Mouse (Mus musculus): ENCODE data around the gene Hpse.

Hpse gene

DNA sequence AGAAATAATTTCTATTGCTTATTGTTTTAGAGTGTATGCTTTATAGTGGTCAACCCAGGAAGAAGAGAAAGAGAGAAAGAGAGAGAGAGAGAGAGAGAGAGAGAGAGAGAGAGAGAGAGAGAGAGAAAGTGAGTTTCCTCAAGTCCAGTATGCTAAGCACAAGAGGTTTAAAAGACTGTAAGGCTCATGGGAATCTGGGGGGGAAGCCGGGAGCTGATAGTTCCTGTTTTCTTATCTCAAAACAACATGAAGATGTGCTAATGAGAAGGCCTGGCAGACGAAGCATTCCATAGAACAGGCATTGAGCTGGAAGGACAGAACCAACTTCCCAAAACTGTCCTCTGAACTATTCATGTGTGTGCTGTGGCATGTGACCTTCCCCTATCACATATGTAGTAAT, 21.6 kb downstream of the Hpse start:
- in situ Hi-C loops (cut with MboI; ENCODE audit: low sequenced_read_pairs), result loop anchor here (25.0 kb wide), 1 partner anchor 214 kb away; no protein-coding TSS in a partner anchor

DNA sequence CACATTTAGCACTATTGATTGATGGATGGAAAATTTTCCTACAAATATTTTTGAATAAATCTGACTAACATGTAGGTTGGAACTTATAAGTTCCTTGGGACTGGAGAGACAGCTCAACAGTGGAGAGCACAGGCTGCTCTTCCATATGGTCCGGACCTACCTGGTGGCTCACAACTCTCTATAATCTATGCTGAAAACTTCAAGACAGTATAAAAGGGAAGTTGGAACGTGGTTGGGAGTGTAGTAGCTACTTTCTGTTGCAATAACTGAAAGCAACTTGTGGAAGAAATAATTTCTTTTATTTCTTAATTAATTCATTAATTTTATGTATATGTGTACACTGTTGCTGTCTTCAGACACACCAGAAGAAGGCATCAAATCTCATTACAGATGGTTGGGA, 22.1 kb downstream of the Hpse start:
- in situ Hi-C loops (cut with MboI; ENCODE audit: low sequenced_read_pairs), result loop anchor here (25.0 kb wide), 1 partner anchor 215 kb away; no protein-coding TSS in a partner anchor

DNA sequence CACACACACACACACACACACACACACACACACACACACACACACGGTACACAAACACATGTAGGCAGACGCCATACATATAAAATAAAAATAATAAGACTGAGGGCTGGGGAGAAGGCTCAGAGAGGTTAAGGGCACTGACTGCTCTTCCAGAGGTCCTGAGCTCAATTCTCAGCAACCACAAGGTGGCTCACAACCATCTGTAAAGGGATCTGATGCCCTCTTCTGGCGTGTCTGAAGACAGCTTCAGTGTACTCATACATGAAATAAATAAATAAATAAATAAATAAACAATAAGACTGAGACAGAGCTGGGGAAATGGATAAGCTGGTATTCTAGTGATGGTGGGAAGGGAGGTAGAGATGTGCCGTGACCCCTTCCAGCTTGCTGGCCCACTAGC, 33.9 kb downstream of the Hpse start:
- in situ Hi-C loops (cut with MboI; ENCODE audit: low sequenced_read_pairs), result loop anchor here (25.0 kb wide), 1 partner anchor 227 kb away; no protein-coding TSS in a partner anchor

DNA sequence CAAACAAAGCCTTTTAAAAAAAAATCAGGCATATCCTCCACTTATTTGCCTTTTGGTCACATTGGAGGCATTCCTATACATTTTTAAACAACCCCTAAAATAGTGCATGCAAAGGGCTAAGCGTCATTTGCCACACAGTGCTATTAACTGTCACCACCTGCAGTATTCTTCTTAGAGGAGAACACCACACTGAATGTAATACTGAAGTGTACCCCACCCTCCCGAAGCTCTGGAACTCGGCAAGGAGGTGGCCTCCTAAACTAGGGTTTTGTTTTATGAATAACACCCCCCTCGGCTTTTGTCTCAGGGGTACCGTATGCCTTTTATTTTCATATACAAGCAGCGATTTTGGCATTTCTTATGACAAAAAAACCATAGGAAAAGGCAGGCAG, 39.0 kb downstream of the Hpse start:
- in situ Hi-C loops (cut with MboI; ENCODE audit: low sequenced_read_pairs), result loop anchor here (25.0 kb wide), 1 partner anchor 232 kb away; no protein-coding TSS in a partner anchor

DNA sequence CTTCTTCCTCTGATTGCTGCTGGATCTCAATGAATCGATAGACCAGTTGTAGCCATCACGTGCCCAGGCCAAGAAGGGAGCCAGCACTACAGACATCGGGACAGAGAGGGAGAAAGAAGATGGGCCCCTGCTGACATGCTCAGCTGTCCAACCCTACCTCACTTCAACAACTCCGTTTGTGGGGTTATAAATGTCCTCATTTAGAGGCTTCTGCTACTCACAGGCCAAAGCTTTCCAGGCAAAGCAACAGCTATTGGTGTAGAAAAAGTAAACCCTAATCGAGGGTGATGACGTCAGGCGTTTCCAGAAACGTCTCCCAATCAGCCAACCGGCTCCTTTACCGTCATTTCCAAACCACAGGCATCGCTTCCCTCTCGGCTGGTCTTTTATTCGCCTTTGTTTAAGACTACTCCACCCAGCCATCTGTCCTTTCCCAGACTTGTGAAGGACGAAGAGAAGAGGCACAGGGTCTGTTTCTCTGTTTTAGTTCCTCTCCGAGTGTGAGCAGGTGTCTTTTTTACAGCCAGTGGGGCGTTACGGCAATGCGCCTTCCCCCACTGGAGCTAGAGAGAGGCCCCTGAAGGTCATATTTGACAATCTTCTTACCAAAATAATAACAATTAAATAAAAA, 39.5 kb downstream of the Hpse start:
- in situ Hi-C loops (cut with MboI; ENCODE audit: low sequenced_read_pairs), result loop anchor here (25.0 kb wide), 1 partner anchor 232 kb away; no protein-coding TSS in a partner anchor

DNA sequence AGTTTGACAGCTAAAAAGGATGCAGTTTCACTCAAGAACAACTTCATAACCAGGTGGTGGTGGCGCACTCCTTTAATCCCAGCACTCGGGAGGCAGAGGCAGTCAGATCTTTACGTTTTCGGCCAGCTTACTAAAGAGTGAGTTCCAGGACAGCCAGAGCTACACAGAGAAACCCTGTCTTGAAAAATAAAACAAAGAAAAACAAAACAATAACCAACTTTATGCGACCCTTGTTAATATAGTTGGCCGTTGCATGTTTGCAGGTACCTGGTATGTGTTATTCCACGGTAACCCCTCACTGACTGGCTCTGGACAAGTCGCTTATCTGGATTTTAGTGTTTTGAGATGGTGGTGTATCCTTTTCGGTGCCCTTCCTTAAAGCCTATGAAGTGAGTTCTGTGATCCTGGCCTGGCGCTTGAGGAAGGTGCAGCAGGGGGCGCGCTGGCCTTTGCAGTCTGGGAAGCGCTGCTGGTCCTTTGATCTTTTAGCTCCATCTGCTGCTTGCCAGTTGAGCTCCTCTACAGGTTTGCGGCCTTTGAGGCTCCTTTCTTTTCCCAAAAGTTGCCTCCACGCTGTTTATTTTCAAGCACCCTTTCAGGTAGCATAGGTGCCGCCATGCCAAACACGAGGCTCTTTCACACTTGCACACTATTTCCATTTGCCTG, 44.7 kb downstream of the Hpse start, which contains the start of gene Coq2:
Gene Coq2 (minus strand): TSS at position 430 of the 666 bp plus-strand sequence.
- in situ Hi-C loops (cut with MboI; ENCODE audit: low sequenced_read_pairs), result loop anchor here (25.0 kb wide), 1 partner anchor 237 kb away; no protein-coding TSS in a partner anchor

DNA sequence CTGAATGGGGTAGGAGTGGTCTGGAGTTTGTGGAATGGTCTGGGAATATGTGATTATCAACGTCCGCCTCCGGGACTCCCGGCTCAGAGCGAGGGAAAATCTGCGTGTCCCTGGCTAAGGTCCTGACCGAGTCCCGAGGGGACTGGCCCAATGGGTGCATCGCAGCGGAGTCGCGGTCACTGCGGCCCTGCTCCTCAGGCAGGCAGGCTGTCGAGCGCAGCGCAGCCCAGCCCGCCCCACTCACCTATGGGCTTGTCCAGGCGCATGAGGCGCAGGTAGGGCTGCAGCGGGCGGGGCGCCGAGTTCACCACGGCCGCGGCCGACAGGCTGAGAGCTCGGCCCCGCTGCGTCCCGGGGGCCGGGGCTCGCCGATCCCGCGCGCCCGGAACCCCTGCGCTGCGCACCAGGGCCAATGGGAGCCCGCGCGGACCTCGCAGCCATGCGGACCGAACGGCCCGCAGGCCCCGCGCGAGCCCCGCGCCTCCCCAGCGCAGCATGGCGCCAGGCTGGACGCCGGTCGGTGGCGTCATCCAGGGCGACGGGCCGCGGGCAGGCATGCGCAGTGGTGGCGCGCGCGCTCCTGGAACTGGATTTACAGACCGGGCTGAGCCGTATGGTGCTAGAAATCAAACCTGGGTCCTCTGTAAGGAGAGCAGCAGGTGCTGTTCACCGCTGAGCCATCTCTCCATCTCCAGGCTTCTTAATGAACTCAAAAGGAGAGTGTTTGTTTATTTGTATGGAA, 45.6 kb downstream of the Hpse start:
- in situ Hi-C loops (cut with MboI; ENCODE audit: low sequenced_read_pairs), result no loop called here

DNA sequence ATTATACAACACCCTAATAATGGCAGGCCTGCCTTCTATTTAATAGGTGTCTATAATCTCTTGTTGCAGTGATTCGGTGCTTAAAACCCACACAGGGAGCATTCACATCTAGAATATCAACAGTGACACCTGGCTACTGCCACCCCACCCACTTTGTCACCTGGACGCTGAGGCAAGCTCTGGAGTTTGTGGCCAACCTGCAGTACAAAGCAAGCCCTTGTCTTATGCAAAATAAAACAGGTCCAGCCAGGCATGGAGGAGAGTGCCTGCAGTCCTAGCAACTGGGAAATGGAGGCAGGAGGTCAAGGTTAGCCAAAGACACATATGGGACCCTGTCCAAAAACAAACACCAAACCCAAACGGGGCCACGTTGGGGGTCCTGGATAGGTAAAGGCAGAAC, 47.1 kb downstream of the Hpse start:
- in situ Hi-C loops (cut with MboI; ENCODE audit: low sequenced_read_pairs), result no loop called here

DNA sequence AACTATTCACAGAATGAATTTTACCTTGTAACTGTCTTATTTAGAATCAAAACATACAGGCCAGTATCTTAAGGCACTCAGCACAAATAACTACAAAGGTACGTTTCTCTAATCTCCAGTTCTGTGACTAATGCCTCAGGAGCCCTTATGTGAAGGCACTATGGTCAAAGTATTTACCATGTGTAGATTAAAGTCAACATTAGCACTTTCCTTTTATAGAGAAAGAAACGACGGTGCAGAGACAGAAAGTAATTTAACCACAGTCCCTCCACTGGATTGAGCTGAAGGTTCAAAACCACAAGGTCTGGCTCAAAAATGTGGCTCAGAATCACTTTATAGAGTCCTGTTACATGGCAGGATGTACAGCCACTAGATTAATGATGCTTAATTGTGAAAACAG, 47.6 kb downstream of the Hpse start:
- in situ Hi-C loops (cut with MboI; ENCODE audit: low sequenced_read_pairs), result no loop called here

DNA sequence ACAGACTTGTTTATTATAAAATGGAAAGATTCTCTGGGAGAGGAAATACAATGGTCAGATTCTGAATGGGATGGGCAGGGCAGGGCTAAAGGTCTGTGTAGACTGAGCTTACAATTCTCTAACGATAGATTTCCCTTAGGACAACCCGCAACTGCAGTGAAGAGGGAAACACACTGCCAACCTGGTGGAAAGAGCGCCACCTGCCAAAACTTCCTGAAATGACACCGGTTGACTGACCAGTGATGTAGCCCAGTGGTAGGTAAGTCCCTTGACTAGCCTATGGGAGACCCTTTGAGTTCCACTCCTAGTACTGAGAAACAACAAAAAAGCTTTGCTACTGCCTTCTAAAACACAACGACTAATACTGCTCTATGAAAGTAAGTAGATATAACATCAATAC, 48.1 kb downstream of the Hpse start:
- in situ Hi-C loops (cut with MboI; ENCODE audit: low sequenced_read_pairs), result no loop called here

DNA sequence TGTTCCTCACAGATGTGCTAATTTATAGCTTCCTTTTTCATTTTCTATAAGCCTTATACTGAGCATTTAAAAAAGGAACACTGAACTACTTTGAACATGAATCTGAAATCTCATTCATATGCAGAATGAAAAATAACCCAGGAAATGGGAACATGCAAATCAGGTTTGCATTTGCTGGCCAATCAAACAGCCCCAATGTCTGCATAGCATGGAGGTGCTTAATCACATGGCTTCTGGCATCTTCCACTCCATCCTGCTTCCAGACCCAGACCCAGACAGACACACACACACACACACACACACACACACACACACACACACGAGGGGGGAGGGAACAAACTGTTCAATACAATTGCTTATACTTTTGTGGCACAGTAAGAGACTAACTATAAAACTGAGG, 52.6 kb downstream of the Hpse start:
- in situ Hi-C loops (cut with MboI; ENCODE audit: low sequenced_read_pairs), result loop anchor here (10.0 kb wide), 1 partner anchor 92 kb away; the partner anchor contains the start of gene Plac8

DNA sequence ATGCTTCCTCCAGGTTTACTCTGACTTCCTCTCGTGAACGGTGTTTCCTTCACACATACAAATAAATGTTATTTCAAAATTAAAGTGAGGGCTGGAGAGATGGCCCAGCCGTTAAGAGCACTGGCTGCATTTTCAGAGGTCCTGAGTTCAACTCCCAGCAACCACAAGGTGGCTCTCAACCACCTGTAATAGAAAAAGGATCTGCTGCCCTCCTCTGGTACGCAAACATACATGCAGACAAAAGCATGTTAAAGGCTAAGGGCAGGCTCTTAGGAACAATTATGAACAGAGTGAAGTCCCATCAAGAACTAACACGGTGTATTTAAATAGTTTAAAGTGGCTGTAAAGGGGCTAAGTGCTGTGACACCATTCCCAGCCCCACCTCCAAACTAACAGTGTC, 55.7 kb downstream of the Hpse start:
- in situ Hi-C loops (cut with MboI; ENCODE audit: low sequenced_read_pairs), result loop anchor here (10.0 kb wide), 1 partner anchor 89 kb away; the partner anchor contains the start of gene Plac8

DNA sequence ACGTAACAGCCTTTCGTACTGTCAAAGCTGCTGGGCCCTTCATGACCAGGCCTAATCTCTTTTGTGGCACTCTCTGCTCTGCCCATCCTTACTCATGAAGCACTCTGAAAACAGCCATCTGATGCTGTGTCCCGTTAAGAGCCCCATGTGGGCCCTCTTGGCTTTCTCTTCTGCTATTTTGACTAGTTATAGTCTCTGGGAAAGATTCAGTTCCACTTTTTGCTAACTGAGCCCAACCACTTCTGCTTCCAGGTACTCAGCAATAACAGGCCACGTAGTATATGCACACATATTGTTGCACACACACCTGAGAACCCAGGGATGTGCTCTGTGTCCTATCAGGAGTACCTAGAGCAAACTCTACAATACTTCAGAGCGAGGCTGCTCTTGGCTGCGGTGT, 56.5 kb downstream of the Hpse start:
- in situ Hi-C loops (cut with MboI; ENCODE audit: low sequenced_read_pairs), result loop anchor here (10.0 kb wide), 1 partner anchor 88 kb away; the partner anchor contains the start of gene Plac8

DNA sequence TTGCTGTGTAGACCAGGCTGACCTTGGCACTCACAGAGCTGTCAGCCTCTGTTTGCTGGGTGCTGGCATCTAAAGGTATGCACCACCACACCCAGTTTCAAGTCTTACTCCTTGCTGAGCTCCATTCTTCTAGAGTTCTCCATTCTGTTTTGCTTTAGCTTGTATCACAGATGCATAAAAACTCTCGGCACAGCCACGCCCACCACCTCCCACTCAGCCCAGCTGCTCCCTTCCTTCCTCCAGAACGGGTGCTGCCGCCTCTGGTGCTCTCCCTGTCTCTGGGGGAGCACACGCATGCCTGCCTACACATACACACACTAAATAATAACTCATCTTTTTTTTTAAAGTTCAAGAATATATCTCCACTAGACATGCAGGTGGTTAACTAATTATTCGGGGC, 61.1 kb downstream of the Hpse start:
- in situ Hi-C loops (cut with MboI; ENCODE audit: low sequenced_read_pairs), result no loop called here

DNA sequence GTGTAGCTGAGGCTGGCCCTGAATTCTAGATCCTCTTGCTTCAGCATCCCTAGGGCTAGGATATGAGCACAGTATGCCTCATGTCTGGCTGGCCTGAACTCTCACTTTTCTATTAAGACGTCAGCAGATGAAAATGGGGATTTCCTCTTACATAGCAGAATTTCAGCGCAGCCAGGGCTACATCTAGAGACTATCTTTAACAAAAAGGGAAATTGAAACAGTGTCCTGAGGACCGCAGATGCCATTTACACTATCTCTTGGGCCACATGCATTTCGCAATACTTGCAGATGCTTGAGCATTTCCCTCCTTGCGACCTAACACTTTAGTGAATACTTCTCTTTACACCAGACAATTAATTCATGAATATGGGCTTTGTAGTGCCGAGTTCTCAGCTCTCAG, 63.2 kb downstream of the Hpse start:
- in situ Hi-C loops (cut with MboI; ENCODE audit: low sequenced_read_pairs), result no loop called here

DNA sequence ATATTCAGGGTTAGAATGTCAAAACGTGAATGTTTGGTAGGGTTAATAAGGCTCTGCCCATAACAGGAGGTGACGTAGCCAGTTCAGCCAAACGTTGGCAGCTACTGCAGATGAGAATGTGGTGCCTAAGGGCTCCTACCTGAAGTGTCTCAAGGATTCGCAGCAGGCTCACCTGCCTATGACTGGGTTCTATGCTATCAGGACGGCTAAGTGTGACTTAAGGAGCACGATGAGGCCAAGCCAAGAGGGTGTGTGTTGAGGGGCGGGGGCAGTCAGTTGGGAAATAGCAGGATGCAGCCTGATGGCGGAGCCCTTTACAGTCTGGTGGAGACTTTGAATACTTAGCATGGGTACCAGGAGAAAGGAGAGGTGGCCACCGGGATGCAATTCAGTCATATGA, 67.2 kb downstream of the Hpse start:
- in situ Hi-C loops (cut with MboI; ENCODE audit: low sequenced_read_pairs), result no loop called here

DNA sequence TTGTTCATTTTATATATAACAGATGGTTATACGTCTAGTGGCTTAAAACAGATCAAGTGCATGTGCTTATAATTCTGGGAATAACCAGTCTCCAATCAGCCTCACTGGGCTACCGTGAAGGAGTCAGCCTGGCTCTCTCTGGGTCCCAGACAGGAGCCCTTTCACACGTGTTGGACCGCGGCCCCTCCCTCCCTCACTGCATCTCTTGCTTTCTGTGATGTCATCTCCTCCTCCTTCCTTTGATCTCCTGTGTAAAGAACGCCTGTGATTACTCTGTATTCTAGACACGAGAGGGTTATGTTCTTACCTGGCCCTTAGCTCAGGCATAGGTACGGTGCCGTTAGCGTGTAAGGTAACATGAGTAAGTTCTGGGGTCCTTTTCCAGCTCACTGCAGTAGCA, 68.0 kb downstream of the Hpse start:
- in situ Hi-C loops (cut with MboI; ENCODE audit: low sequenced_read_pairs), result no loop called here

DNA sequence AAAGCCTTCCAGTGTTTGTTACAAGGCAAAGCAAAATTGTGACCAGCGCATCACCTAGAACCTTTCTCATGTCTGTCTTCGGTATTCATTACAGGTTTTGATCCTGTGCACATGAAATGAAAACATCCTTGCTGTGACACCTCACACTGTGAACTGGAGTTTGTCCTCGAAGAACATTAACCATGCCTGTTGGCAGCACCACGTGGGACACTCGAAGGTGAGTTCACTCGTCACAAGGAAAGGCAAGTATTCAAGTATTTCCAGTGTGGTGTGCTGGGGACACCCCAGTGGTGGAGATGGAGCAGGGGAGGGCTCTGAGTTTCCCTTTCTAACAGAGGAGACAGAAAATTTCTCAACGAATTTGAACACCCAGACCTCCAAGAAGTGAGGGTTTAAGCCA, 68.5 kb downstream of the Hpse start:
- in situ Hi-C loops (cut with MboI; ENCODE audit: low sequenced_read_pairs), result no loop called here

DNA sequence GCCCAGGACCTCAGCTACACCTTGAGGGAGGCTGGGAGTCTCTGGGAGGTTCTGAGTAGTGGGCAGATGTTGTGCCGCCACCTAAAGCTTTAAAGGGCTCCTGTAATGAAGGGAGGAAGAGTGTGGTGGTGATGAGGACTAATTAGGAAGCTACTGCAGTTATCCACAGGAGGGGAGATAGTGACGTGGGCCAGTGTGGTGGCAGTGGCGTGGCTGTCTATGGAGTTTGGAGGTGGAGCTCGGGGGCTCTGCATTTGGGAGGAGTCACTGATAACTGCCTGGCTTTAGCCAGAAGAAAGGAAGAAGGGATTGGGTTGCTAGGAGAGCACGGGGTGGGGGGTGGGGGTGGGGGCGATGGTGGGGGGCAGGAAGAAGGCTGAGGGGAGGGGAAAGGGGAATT, 71.0 kb downstream of the Hpse start:
- in situ Hi-C loops (cut with MboI; ENCODE audit: low sequenced_read_pairs), result no loop called here

DNA sequence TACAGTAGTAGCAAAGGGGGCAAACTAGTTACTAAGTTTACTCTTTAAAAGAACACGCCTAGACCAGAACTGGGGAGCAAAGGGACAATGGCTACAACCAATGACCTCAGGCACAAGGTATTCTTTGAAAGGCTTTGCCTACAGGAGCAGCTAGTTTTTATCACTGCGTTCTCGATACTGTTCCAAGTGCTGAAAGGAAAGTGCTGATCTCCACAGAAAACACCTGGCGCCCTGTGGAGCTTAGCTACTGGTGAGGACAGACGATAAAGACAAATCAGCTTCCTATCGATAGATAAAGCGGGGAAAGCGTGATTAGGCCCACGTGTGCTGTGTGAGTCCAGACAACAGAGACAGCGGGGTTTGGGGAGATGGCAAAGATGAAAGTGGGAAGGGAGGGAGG, 71.5 kb downstream of the Hpse start:
- in situ Hi-C loops (cut with MboI; ENCODE audit: low sequenced_read_pairs), result no loop called here

DNA sequence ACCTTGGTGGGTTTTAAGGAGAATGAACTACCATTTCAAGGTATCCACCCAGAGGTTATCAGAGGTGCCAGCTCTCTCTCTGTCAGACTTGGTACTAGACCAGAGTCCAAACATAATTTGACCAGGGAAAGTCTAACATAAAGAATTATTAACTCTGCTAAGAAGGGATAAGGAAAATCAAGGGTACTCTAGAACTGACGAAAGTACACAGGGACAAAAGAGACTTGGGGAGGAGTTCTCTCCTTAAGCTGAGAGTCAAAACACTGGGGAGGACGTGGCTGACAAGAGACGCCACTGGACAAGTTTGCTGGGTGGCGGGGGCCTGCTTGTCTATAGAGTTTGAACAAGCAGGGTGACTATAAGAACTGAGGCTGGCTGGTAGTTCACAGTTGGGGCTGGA, 73.0 kb downstream of the Hpse start:
- in situ Hi-C loops (cut with MboI; ENCODE audit: low sequenced_read_pairs), result no loop called here

All from CH12F3 (cell line).